Mouse (Mus musculus): ENCODE measurements around the gene Chst14. TPM values are rescaled to one million over a fixed set of nuclear protein-coding genes. Genes with fewer than 3 reads are reported as not detected.

Gene Chst14
- polyA plus RNA-seq, 1 experiment, result 2.1 TPM

- no peaks in the 10 kb centered on the region for H3K9me3 ChIP-seq
- no peak for TF ChIP-seq FLI1 (IDR thresholded peaks at IDR 0.05; ENCODE audit: low read length)
- no peak for TF ChIP-seq GATA1 (IDR thresholded peaks at IDR 0.05; ENCODE audit: borderline replicate concordance, low read length)
- H3K4me3 ChIP-seq (replicated peaks), result peak overlapping the region; percentile 92
- no peaks in the 10 kb centered on the region for H3K36me3 ChIP-seq (replicated peaks; ENCODE audit: low read length)
- H3K27me3 ChIP-seq (replicated peaks), result peaks cover 89% of the 10 kb centered on the region
- peaks cover 60% of the 10 kb centered on the region for H3K4me1 ChIP-seq
These were observed 28.9 kb upstream of the Chst14 start for GRCm38 (mm10) chr2:118897392-118897791.

GRCm38 (mm10) chr2:118897808-118898207 is 28.5 kb upstream of the Chst14 start:
- no peaks in the 10 kb centered on the region for H3K9me3 ChIP-seq
- no peaks in the 10 kb centered on the region for H3K36me3 ChIP-seq (replicated peaks; ENCODE audit: low read length)
- H3K4me3 ChIP-seq (replicated peaks), result peak overlapping the region; percentile 81
- H3K27me3 ChIP-seq (replicated peaks), result peaks cover 92% of the 10 kb centered on the region
- H3K4me1 ChIP-seq, result peaks cover 64% of the 10 kb centered on the region
- no peak for TF ChIP-seq FLI1 (IDR thresholded peaks at IDR 0.05; ENCODE audit: low read length)
- TF ChIP-seq GATA1 (IDR thresholded peaks at IDR 0.05; ENCODE audit: borderline replicate concordance, low read length), result no peak

GRCm38 (mm10) chr2:118898771-118899170 is 27.5 kb upstream of the Chst14 start:
- Histone ChIP-seq H3K4me1 (peaks cover 70% of the 10 kb centered on the region), H3K9me3 (no peaks in the 10 kb centered on the region), H3K27me3 (replicated peaks) (peaks cover 92% of the 10 kb centered on the region), H3K36me3 (replicated peaks; ENCODE audit: low read length) (no peaks in the 10 kb centered on the region), H3K4me3 (replicated peaks) (no peak overlapping the region)
- TF ChIP-seq GATA1 (IDR thresholded peaks at IDR 0.05; ENCODE audit: borderline replicate concordance, low read length) (no peak), FLI1 (IDR thresholded peaks at IDR 0.05; ENCODE audit: low read length) (no peak)

- H3K4me1 ChIP-seq, result peaks cover 76% of the 10 kb centered on the region
- peaks cover 92% of the 10 kb centered on the region for H3K27me3 ChIP-seq (replicated peaks)
These were observed 27.0 kb upstream of the Chst14 start for GRCm38 (mm10) chr2:118899306-118899705.

GRCm38 (mm10) chr2:118899981-118900825 is 26.1 kb upstream of the Chst14 start, which contains the start of gene Bahd1:
Gene Bahd1 (plus strand): TSS chr2:118900377.
- Histone ChIP-seq H3K27me3 (replicated peaks) (peaks cover 92% of the 10 kb centered on the region), H3K4me3 (replicated peaks) (peak within 1 kb of the TSS; percentile 95), H3K36me3 (replicated peaks; ENCODE audit: low read length) (no peaks in the 10 kb centered on the region), H3K9me3 (no peaks in the 10 kb centered on the region), H3K4me1 (peaks cover 82% of the 10 kb centered on the region)
- TF ChIP-seq FLI1 (IDR thresholded peaks at IDR 0.05; ENCODE audit: low read length) (no peak), GATA1 (IDR thresholded peaks at IDR 0.05; ENCODE audit: borderline replicate concordance, low read length) (no peak)

More at GRCm38 (mm10) chr2:118899306-118899705, 27.0 kb upstream of the Chst14 start:
- Histone ChIP-seq H3K4me3 (replicated peaks) (peak overlapping the region; percentile 38), H3K36me3 (replicated peaks; ENCODE audit: low read length) (no peaks in the 10 kb centered on the region), H3K9me3 (no peaks in the 10 kb centered on the region)
- TF ChIP-seq FLI1 (IDR thresholded peaks at IDR 0.05; ENCODE audit: low read length) (no peak), GATA1 (IDR thresholded peaks at IDR 0.05; ENCODE audit: borderline replicate concordance, low read length) (no peak)

- no peak for TF ChIP-seq FLI1 (IDR thresholded peaks at IDR 0.05; ENCODE audit: low read length)
- TF ChIP-seq GATA1 (IDR thresholded peaks at IDR 0.05; ENCODE audit: borderline replicate concordance, low read length), result no peak
- Histone ChIP-seq H3K9me3 (no peaks in the 10 kb centered on the region), H3K27me3 (replicated peaks) (peaks cover 88% of the 10 kb centered on the region), H3K4me3 (replicated peaks) (peak overlapping the region; percentile 95), H3K36me3 (replicated peaks; ENCODE audit: low read length) (no peaks in the 10 kb centered on the region), H3K4me1 (peaks cover 85% of the 10 kb centered on the region)
These were observed 25.5 kb upstream of the Chst14 start for GRCm38 (mm10) chr2:118900826-118901140.

- peaks cover 83% of the 10 kb centered on the region for H3K4me1 ChIP-seq
- TF ChIP-seq GATA1 (IDR thresholded peaks at IDR 0.05; ENCODE audit: borderline replicate concordance, low read length) (no peak), FLI1 (IDR thresholded peaks at IDR 0.05; ENCODE audit: low read length) (no peak)
- no peaks in the 10 kb centered on the region for H3K9me3 ChIP-seq
- peaks cover 86% of the 10 kb centered on the region for H3K27me3 ChIP-seq (replicated peaks)
- H3K36me3 ChIP-seq (replicated peaks; ENCODE audit: low read length), result no peaks in the 10 kb centered on the region
- H3K4me3 ChIP-seq (replicated peaks), result peak overlapping the region; percentile 95
These were observed 24.9 kb upstream of the Chst14 start for GRCm38 (mm10) chr2:118901175-118902031.

GRCm38 (mm10) chr2:118902051-118903025 is 24.0 kb upstream of the Chst14 start:
- no peaks in the 10 kb centered on the region for H3K36me3 ChIP-seq (replicated peaks; ENCODE audit: low read length)
- peaks cover 79% of the 10 kb centered on the region for H3K27me3 ChIP-seq (replicated peaks)
- TF ChIP-seq GATA1 (IDR thresholded peaks at IDR 0.05; ENCODE audit: borderline replicate concordance, low read length) (no peak), FLI1 (IDR thresholded peaks at IDR 0.05; ENCODE audit: low read length) (no peak)
- no peaks in the 10 kb centered on the region for H3K9me3 ChIP-seq
- H3K4me1 ChIP-seq, result peaks cover 74% of the 10 kb centered on the region
- H3K4me3 ChIP-seq (replicated peaks), result peak overlapping the region; percentile 95

- Histone ChIP-seq H3K4me1 (peaks cover 64% of the 10 kb centered on the region), H3K4me3 (replicated peaks) (peak overlapping the region; percentile 53), H3K9me3 (no peaks in the 10 kb centered on the region), H3K36me3 (replicated peaks; ENCODE audit: low read length) (no peaks in the 10 kb centered on the region), H3K27me3 (replicated peaks) (peaks cover 69% of the 10 kb centered on the region)
- no peak for TF ChIP-seq FLI1 (IDR thresholded peaks at IDR 0.05; ENCODE audit: low read length)
- TF ChIP-seq GATA1 (IDR thresholded peaks at IDR 0.05; ENCODE audit: borderline replicate concordance, low read length), result no peak
These were observed 23.0 kb upstream of the Chst14 start for GRCm38 (mm10) chr2:118903333-118903741.
